ENCODE assay signal across 14 mouse cellular contexts in the genomic region with DNA sequence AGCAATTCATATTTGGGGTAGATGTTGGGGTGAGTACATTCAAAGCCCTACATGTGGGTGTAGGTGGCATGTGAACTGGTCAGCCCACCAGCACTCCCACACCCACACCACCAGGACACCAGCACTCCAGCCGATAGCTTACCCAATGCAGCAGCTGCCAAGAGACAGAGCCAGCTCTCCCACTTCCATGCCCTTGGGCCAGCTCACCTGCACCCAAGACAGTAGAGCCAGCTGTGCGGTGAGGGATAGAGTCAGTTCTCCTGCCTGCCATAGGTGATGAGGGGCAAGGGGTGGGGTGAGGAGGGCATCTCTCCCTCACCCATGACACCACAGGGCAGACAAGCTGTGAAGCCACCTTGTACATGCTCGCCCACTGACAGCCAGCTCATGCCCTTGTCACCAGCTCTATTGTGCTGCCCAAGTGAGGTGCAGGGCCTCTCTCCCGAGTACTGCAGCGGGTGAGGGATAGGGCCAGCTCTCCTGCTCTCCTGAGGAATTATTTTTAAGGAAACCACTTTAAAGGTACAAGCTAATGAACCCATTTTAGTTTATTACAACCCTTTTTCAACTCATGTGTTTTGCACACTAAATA. TPM values are rescaled to one million over a fixed set of nuclear protein-coding genes. Genes with fewer than 3 reads are reported as not detected.
DNase-seq lines count a peak whose midpoint lies in the region; ATAC-seq and TF ChIP-seq lines count a peak whose summit lies in the region.
"Had no signal": no experiment of that assay in that cellular context is flagged by ENCODE, and none has a peak within 500 bp of the region (broad histone marks: within the 10 kb centered on the region; RNA-seq: fewer than 3 reads in every experiment).

No protein-coding gene starts in this region.

- no peaks in the 10 kb centered on the region for H3K36me3 ChIP-seq in hindbrain, embryonic 12.5 days
- no peaks in the 10 kb centered on the region for H3K36me3 ChIP-seq in hindbrain, embryonic 16.5 days (ENCODE audit: control insufficient read depth, insufficient read depth, low read length)
- no peaks in the 10 kb centered on the region for H3K36me3 ChIP-seq in G1E (replicated peaks)
- H3K36me3 ChIP-seq in embryonic facial prominence, embryonic 15.5 days: no peaks in the 10 kb centered on the region
- no peaks in the 10 kb centered on the region for H3K36me3 ChIP-seq in midbrain, postnatal 0 days (ENCODE audit: insufficient read depth, low read length)
- no peaks in the 10 kb centered on the region for H3K36me3 ChIP-seq in kidney, embryonic 15.5 days
- H3K36me3 ChIP-seq: heart, embryonic 15.5 days had no signal

- H3K4me2 ChIP-seq in hindbrain, embryonic 12.5 days (replicated peaks): no peak overlapping the region
- H3K4me2 ChIP-seq in hindbrain, embryonic 16.5 days (ENCODE audit: low read length): no peak overlapping the region
- H3K4me2 ChIP-seq in embryonic facial prominence, embryonic 15.5 days (replicated peaks): no peak overlapping the region
- H3K4me2 ChIP-seq in midbrain, postnatal 0 days (ENCODE audit: low read depth, low read length, poor library complexity, severe bottlenecking): no peak overlapping the region
- no peak overlapping the region for H3K4me2 ChIP-seq in kidney, embryonic 15.5 days
- H3K4me2 ChIP-seq: heart, embryonic 15.5 days had no signal

- H3K4me1 ChIP-seq in hindbrain, embryonic 12.5 days: no peaks in the 10 kb centered on the region
- peaks cover 3% of the 10 kb centered on the region; the same call in 1 of the 2 replicates for H3K4me1 ChIP-seq in hindbrain, embryonic 16.5 days (ENCODE audit: control insufficient read depth, insufficient read depth, low read depth, low read length)
- H3K4me1 ChIP-seq in G1E (ENCODE audit: insufficient read depth, low read depth, low read length): peaks cover 4% of the 10 kb centered on the region; the same call in 1 of the 2 replicates
- H3K4me1 ChIP-seq in embryonic facial prominence, embryonic 15.5 days: peaks cover 9% of the 10 kb centered on the region
- no peaks in the 10 kb centered on the region; the same call in 1 of the 2 replicates for H3K4me1 ChIP-seq in midbrain, postnatal 0 days (ENCODE audit: insufficient read depth, low read length)
- H3K4me1 ChIP-seq in kidney, embryonic 15.5 days: no peaks in the 10 kb centered on the region

- H3K4me3 ChIP-seq in hindbrain, embryonic 12.5 days: no peak overlapping the region
- no peak overlapping the region for H3K4me3 ChIP-seq in hindbrain, embryonic 16.5 days (ENCODE audit: low read length)
- H3K4me3 ChIP-seq in G1E (ENCODE audit: low read depth, low read length): peak overlapping the region; percentile 33; the same call in 1 of the 2 replicates
- H3K4me3 ChIP-seq in embryonic facial prominence, embryonic 15.5 days (replicated peaks): no peak overlapping the region
- H3K4me3 ChIP-seq in midbrain, postnatal 0 days (ENCODE audit: low read depth, low read length): no peak overlapping the region
- H3K4me3 ChIP-seq in kidney, embryonic 15.5 days (replicated peaks): no peak overlapping the region
- H3K4me3 ChIP-seq: heart, embryonic 15.5 days had no signal

- WGBS in hindbrain, embryonic 12.5 days: 72% methylated on average over 5 of the region's 5 CpGs
- 83% methylated on average over 5 of the region's 5 CpGs for WGBS in hindbrain, embryonic 16.5 days
- 70% methylated on average over 5 of the region's 5 CpGs for WGBS in embryonic facial prominence, embryonic 15.5 days
- 80% methylated on average over 5 of the region's 5 CpGs for WGBS in midbrain, postnatal 0 days
- WGBS in kidney, embryonic 15.5 days: 77% methylated on average over 5 of the region's 5 CpGs

- H3K9me3 ChIP-seq in hindbrain, embryonic 12.5 days (replicated peaks): no peaks in the 10 kb centered on the region
- 0 out of 2 replicates have a peak, but pooled peaks cover 2% of the 10 kb centered on the region for H3K9me3 ChIP-seq in hindbrain, embryonic 16.5 days (ENCODE audit: control insufficient read depth, low read length)
- H3K9me3 ChIP-seq in G1E (replicated peaks): no peaks in the 10 kb centered on the region
- no peaks in the 10 kb centered on the region for H3K9me3 ChIP-seq in embryonic facial prominence, embryonic 15.5 days (replicated peaks)
- no peaks in the 10 kb centered on the region for H3K9me3 ChIP-seq in midbrain, postnatal 0 days (ENCODE audit: low read length)
- H3K9me3 ChIP-seq in kidney, embryonic 15.5 days (replicated peaks): no peaks in the 10 kb centered on the region
- H3K9me3 ChIP-seq: heart, embryonic 15.5 days had no signal

- H3K9ac ChIP-seq in hindbrain, embryonic 12.5 days: no peak overlapping the region
- H3K9ac ChIP-seq in hindbrain, embryonic 16.5 days (ENCODE audit: low read depth, low read length): no peak overlapping the region
- no peak overlapping the region for H3K9ac ChIP-seq in embryonic facial prominence, embryonic 15.5 days
- no peak overlapping the region for H3K9ac ChIP-seq in midbrain, postnatal 0 days (replicated peaks; ENCODE audit: low read length, poor library complexity, severe bottlenecking)
- H3K9ac ChIP-seq in kidney, embryonic 15.5 days: no peak overlapping the region
- H3K9ac ChIP-seq: heart, embryonic 15.5 days had no signal

- H3K27me3 ChIP-seq in hindbrain, embryonic 12.5 days: no peaks in the 10 kb centered on the region
- no peaks in the 10 kb centered on the region for H3K27me3 ChIP-seq in hindbrain, embryonic 16.5 days (replicated peaks; ENCODE audit: control insufficient read depth, insufficient read depth, low read length)
- peaks cover 10% of the 10 kb centered on the region for H3K27me3 ChIP-seq in G1E (ENCODE audit: insufficient read depth, low read length)
- H3K27me3 ChIP-seq in embryonic facial prominence, embryonic 15.5 days: no peaks in the 10 kb centered on the region
- H3K27me3 ChIP-seq in midbrain, postnatal 0 days (ENCODE audit: insufficient read depth, low read length): no peaks in the 10 kb centered on the region
- H3K27me3 ChIP-seq in kidney, embryonic 15.5 days: no peaks in the 10 kb centered on the region
- H3K27me3 ChIP-seq: heart, embryonic 15.5 days had no signal

- ATAC-seq in hindbrain, embryonic 12.5 days (ENCODE audit: low FRiP score): peak; percentile 40; the same call in 1 of the 2 replicates
- ATAC-seq in hindbrain, embryonic 16.5 days: no peak; the same call in 1 of the 2 replicates
- ATAC-seq in G1E (ENCODE audit: extremely low read depth, insufficient number of reproducible peaks, low FRiP score, poor library complexity, severe bottlenecking): no peak
- ATAC-seq in embryonic facial prominence, embryonic 15.5 days (ENCODE audit: insufficient number of reproducible peaks, low FRiP score, low TSS enrichment, low read depth): peak; percentile 39; the same call in 1 of the 2 replicates
- no peak; the same call in 1 of the 2 replicates for ATAC-seq in midbrain, postnatal 0 days (ENCODE audit: low FRiP score)
- no peak for ATAC-seq in kidney, embryonic 15.5 days (replicated peaks; ENCODE audit: low FRiP score)

- 0 out of 2 replicates have a peak overlapping the region, but pooled peaks have one; percentile 12 for H3K27ac ChIP-seq in hindbrain, embryonic 12.5 days
- H3K27ac ChIP-seq in hindbrain, embryonic 16.5 days (ENCODE audit: low read depth, low read length): no peak overlapping the region
- H3K27ac ChIP-seq in embryonic facial prominence, embryonic 15.5 days (replicated peaks): no peak overlapping the region
- peak overlapping the region; percentile 55; the same call in 1 of the 2 replicates for H3K27ac ChIP-seq in midbrain, postnatal 0 days (ENCODE audit: low read depth, low read length)
- H3K27ac ChIP-seq in kidney, embryonic 15.5 days: no peak overlapping the region
- H3K27ac ChIP-seq: heart, embryonic 15.5 days had no signal

- TF ChIP-seq CTCF in G1E (IDR thresholded peaks at IDR 0.05; ENCODE audit: low read depth, low read length): no peak
- TF ChIP-seq CTCF in midbrain, postnatal 0 days (IDR thresholded peaks at IDR 0.05): no peak

- no peak for DNase-seq in G1E (ENCODE audit: low spot score)
- no peak for DNase-seq in midbrain, postnatal 0 days (ENCODE audit: low spot score)
- DNase-seq in ovary, adult 18-20 months (ENCODE audit: low spot score): no peak
- DNase-seq: adrenal gland, postnatal 36 days; cerebellum, adult 8-10 months; heart, adult 11 months; left cerebral cortex, postnatal 4 days; lung, adult 18-20 months; right cerebral cortex, adult 18-20 months had no signal

RNA-seq across cellular contexts. Expression of a gene that starts 54.6 kb away (rescaled TPM):
- 23.7 and 24.7 TPM in 2 replicates for polyA plus RNA-seq in hindbrain, embryonic 12.5 days (2016; fragmentation: Nextera tagmentation; extraction: Ambion mirVana)
- 13.3 and 14.7 TPM in 2 replicates for polyA plus RNA-seq in hindbrain, embryonic 16.5 days (2015; fragmentation: Nextera tagmentation; extraction: Ambion mirVana)
- total RNA-seq in G1E (2014; fragmentation: Nextera tagmentation): 2.4 and 6.5 TPM in 2 replicates
- 2.4 and 4.0 TPM in 2 replicates for total RNA-seq in G1E (2017)
- 0.46 and 0.61 TPM in 2 replicates for polyA plus RNA-seq in G1E (2012)
- polyA plus RNA-seq in embryonic facial prominence, embryonic 15.5 days (2015; fragmentation: Nextera tagmentation; extraction: Ambion mirVana): 13.6 and 16.7 TPM in 2 replicates
- 12.8 and 28.6 TPM in 2 replicates for total RNA-seq in midbrain, postnatal 0 days (2014; rRNA removed)
- 11.0 and 14.5 TPM in 2 replicates for polyA plus RNA-seq in midbrain, postnatal 0 days (2015; fragmentation: Nextera tagmentation; extraction: Ambion mirVana)
- polyA plus RNA-seq in kidney, embryonic 15.5 days (2015; fragmentation: Nextera tagmentation; extraction: Ambion mirVana): 15.3 and 17.9 TPM in 2 replicates

Comparison
In these comparisons a context has a peak if more than half of its experiments do, and no peak if none do; other contexts are left out.
1. ATAC-seq: peak in hindbrain, embryonic 12.5 days (single experiment) and embryonic facial prominence, embryonic 15.5 days (single experiment); none in hindbrain, embryonic 16.5 days (single experiment), G1E (single experiment), midbrain, postnatal 0 days (single experiment) and kidney, embryonic 15.5 days (single experiment).
2. H3K27ac ChIP-seq: peak in hindbrain, embryonic 12.5 days (single experiment) and midbrain, postnatal 0 days (single experiment); none in hindbrain, embryonic 16.5 days (single experiment), embryonic facial prominence, embryonic 15.5 days (single experiment) and kidney, embryonic 15.5 days (single experiment).